Mouse (Mus musculus) B cell, adult 62 days (primary cell): ENCODE data around the gene Sacs. TPM values are rescaled to one million over a fixed set of nuclear protein-coding genes. Genes with fewer than 3 reads are reported as not detected.

Source experiments
- total RNA-seq: library from RNA; stranded (reverse); gene quantifications from 4 replicates; pipeline ENCODE4 v1.2.4, GENCODE M21; 2023

Gene Sacs
- total RNA-seq: 19.1 to 20.5 TPM (median 19.6 TPM) in 4 replicates

DNA sequence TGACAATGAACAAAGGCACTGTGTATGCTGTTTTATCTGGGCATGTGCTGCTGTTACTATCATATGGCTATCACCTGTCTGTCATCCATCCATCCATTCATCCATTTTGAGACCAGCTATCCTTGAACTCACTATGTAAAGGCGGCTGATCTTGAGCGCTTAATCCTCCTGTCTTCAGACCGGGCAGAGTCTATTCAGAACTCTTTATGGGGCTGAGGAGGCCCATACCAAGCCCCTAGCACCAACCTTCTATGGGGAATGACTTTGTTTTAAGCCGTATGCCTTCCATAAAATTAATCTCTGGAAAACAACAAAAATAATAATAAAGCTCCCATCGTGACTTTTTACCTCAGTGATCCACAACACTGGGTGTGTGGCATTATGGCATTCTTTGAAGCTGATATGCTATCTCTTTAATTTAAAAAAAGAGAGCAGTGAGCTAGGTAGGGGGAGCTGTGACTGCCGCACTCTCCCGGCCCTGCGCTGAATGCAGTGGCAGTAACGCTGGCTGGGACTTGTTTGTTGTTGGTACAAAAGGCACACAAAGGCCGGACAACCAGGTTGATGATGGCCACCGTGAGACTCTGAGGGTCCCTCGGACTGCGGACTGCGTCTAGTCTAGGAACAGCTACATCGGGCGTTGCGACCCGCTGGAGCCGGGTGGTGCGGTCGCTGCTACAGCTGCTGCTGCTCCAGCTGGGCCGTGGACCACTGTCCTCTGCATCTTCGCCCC, at the start of gene Sacs:
Gene Sacs (plus strand): TSS at position 464 of the 733 bp plus-strand sequence.

DNA sequence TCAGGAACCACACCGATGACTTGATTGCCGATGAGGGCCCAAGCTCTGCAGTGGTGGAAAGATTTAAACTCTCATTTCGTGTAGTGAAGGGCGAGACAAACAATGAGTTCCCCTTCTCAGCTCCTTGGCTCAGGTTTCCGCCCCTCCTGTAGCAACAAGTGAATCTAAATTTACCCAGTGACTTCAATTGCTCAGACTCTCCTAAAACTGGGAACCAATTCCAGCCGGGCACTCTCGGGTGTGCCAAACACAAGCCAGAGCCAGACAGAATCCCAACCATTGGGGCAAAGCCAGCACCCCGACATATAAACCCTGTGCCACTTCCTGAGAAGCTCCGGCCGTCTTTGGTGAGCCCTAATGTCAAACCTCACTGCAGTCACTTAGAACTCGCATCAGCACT, 120.1 kb downstream of the Sacs start, which contains the start of gene Sgcg:
Gene Sgcg (minus strand): TSS at position 139 of the 400 bp plus-strand sequence.

Other genes with a start within 250 kb of the Sacs start
- gene Tnfrsf19, start 92.0 kb upstream of the Sacs start, total RNA-seq: 0.56 to 1.5 TPM (median 1.0 TPM) in 4 replicates
- not detected in 4 replicates for gene Sgcg, start 120.0 kb downstream of the Sacs start, total RNA-seq
- 1.4 to 2.8 TPM (median 2.4 TPM) in 4 replicates for gene Arl11, start 171.3 kb downstream of the Sacs start, total RNA-seq
- 2.8 to 3.5 TPM (median 3.1 TPM) in 4 replicates for gene Ebpl, start 222.0 kb downstream of the Sacs start, total RNA-seq